Mouse (Mus musculus) hindbrain, embryonic 15.5 days (tissue): ENCODE data around the gene Ptpra. TPM values are rescaled to one million over a fixed set of nuclear protein-coding genes. Genes with fewer than 3 reads are reported as not detected.
A peak's percentile ranks its signal among the peaks of the same experiment; 100 is the strongest.
"Not testable (repeated sequence)": the region's sequence is repeated elsewhere in the genome, so short reads cannot be mapped to it uniquely, and the experiment has no call there.

Source experiments
- ATAC-seq: fragments of 200-750 bp; cut with Nextera tagmentation; 2 replicates; pipeline ENCODE4 v1.8.0; 2017; ENCODE audit warnings: low read depth, moderate number of reproducible peaks, moderate TSS enrichment; ENCODE audit not compliant: low FRiP score
- H3K27ac ChIP-seq: fragments of 300-500 bp; sonication (generic); replicated peaks from 2 replicates; pipeline ENCODE4 v1.5.1; 2015; ENCODE audit warnings: mild to moderate bottlenecking, inconsistent platforms
- H3K27me3 ChIP-seq: fragments of 300-500 bp; sonication (generic); 2 replicates; pipeline ENCODE4 v1.6.1; 2015; ENCODE audit warnings: control low read depth, inconsistent platforms
- H3K36me3 ChIP-seq: fragments of 300-500 bp; sonication (generic); 2 replicates; pipeline ENCODE4 v1.6.1; 2015; ENCODE audit warnings: control low read depth, inconsistent platforms
- H3K4me1 ChIP-seq: fragments of 300-500 bp; sonication (generic); replicated peaks from 2 replicates; pipeline ENCODE4 v1.6.1; 2015; ENCODE audit warnings: control low read depth, inconsistent platforms
- H3K4me2 ChIP-seq: fragments of 300-500 bp; sonication (generic); 2 replicates; pipeline ENCODE4 v1.6.1; 2015; ENCODE audit warnings: moderate library complexity, mild to moderate bottlenecking, inconsistent platforms
- H3K4me3 ChIP-seq: fragments of 300-500 bp; sonication (generic); 2 replicates; pipeline ENCODE4 v1.5.1; 2015; ENCODE audit warnings: mild to moderate bottlenecking, inconsistent platforms
- H3K9ac ChIP-seq: fragments of 300-500 bp; sonication (generic); 2 replicates; pipeline ENCODE4 v1.6.1; 2015; ENCODE audit warnings: inconsistent platforms
- H3K9me3 ChIP-seq: fragments of 300-500 bp; sonication (generic); 2 replicates; pipeline ENCODE4 v1.6.1; 2016; ENCODE audit warnings: control low read depth, inconsistent platforms
- WGBS: fragments of 180-500 bp; shearing (Covaris S2); methylation state at CpG from one replicate; pipeline ENCODE4 v1.1.7; 2015; 5-methylcytosine and 5-hydroxymethylcytosine counted together
- polyA plus RNA-seq: library from polyadenylated mRNA; unstranded; fragments of >200 nt; fragmentation: Nextera tagmentation; extraction: Ambion mirVana; gene quantifications from 2 replicates; pipeline ENCODE4 v1.2.1, GENCODE M21; 2015

Ptpra gene
- polyA plus RNA-seq, 1 experiment from 2014 or later, result 145 TPM

GRCm38 (mm10) chr2:130472908-130473510 is 22.9 kb downstream of the Ptpra start:
- no peaks in the 10 kb centered on the region for H3K36me3 ChIP-seq
- no peaks in the 10 kb centered on the region for H3K27me3 ChIP-seq
- ATAC-seq, result no peak
- WGBS, result 79% methylated on average over 8 of the region's 8 CpGs
- H3K9me3 ChIP-seq, result no peaks in the 10 kb centered on the region
- no peak overlapping the region for H3K9ac ChIP-seq
- H3K4me2 ChIP-seq, result no peak overlapping the region
- peaks cover 21% of the 10 kb centered on the region; the same call in 1 of the 2 replicates for H3K4me1 ChIP-seq
- no peak overlapping the region for H3K4me3 ChIP-seq
- no peak overlapping the region for H3K27ac ChIP-seq

GRCm38 (mm10) chr2:130475764-130476163 is 25.7 kb downstream of the Ptpra start:
- H3K4me3 ChIP-seq, result no peak overlapping the region
- no peak for ATAC-seq
- H3K36me3 ChIP-seq, result no peaks in the 10 kb centered on the region
- no peaks in the 10 kb centered on the region for H3K9me3 ChIP-seq
- no peaks in the 10 kb centered on the region for H3K4me1 ChIP-seq
- H3K27ac ChIP-seq, result no peak overlapping the region
- no peak overlapping the region for H3K9ac ChIP-seq
- WGBS, result 92% methylated on average over 11 of the region's 11 CpGs
- H3K27me3 ChIP-seq, result no peaks in the 10 kb centered on the region
- no peak overlapping the region for H3K4me2 ChIP-seq

GRCm38 (mm10) chr2:130476666-130477297 is 26.7 kb downstream of the Ptpra start:
- no peak overlapping the region for H3K4me3 ChIP-seq
- no peaks in the 10 kb centered on the region for H3K36me3 ChIP-seq
- H3K9ac ChIP-seq, result no peak overlapping the region
- no peak overlapping the region for H3K27ac ChIP-seq
- WGBS, result 84% methylated on average over 6 of the region's 6 CpGs
- ATAC-seq, result no peak
- no peaks in the 10 kb centered on the region for H3K9me3 ChIP-seq
- no peak overlapping the region for H3K4me2 ChIP-seq
- no peaks in the 10 kb centered on the region for H3K27me3 ChIP-seq
- no peaks in the 10 kb centered on the region for H3K4me1 ChIP-seq

GRCm38 (mm10) chr2:130482177-130482576 is 32.1 kb downstream of the Ptpra start:
- 93% methylated on average over 4 of the region's 4 CpGs for WGBS
- peaks cover 7% of the 10 kb centered on the region; the same call in 1 of the 2 replicates for H3K4me1 ChIP-seq
- H3K9me3 ChIP-seq, result no peaks in the 10 kb centered on the region
- H3K27me3 ChIP-seq, result no peaks in the 10 kb centered on the region
- no peak overlapping the region for H3K27ac ChIP-seq
- ATAC-seq, result no peak
- no peak overlapping the region for H3K4me3 ChIP-seq
- H3K36me3 ChIP-seq, result no peaks in the 10 kb centered on the region
- no peak overlapping the region for H3K9ac ChIP-seq
- no peak overlapping the region for H3K4me2 ChIP-seq

- ATAC-seq, result peak; percentile 59; the same call in 1 of the 2 replicates
- H3K4me3 ChIP-seq, result no peak overlapping the region
- no peak overlapping the region for H3K9ac ChIP-seq
- peaks cover 7% of the 10 kb centered on the region; the same call in 1 of the 2 replicates for H3K4me1 ChIP-seq
- H3K27me3 ChIP-seq, result no peaks in the 10 kb centered on the region
- WGBS, result 42% methylated on average over 3 of the region's 3 CpGs
- H3K27ac ChIP-seq, result no peak overlapping the region
- H3K4me2 ChIP-seq, result no peak overlapping the region
- H3K9me3 ChIP-seq, result no peaks in the 10 kb centered on the region
- H3K36me3 ChIP-seq, result no peaks in the 10 kb centered on the region
Observed at GRCm38 (mm10) chr2:130482700-130483099, 32.6 kb downstream of the Ptpra start.

GRCm38 (mm10) chr2:130484206-130484605 is 34.1 kb downstream of the Ptpra start:
- Histone ChIP-seq H3K27me3 (no peaks in the 10 kb centered on the region), H3K27ac (no peak overlapping the region), H3K4me3 (no peak overlapping the region), H3K9me3 (no peaks in the 10 kb centered on the region), H3K4me1 (peaks cover 7% of the 10 kb centered on the region; the same call in 1 of the 2 replicates), H3K9ac (no peak overlapping the region), H3K36me3 (no peaks in the 10 kb centered on the region), H3K4me2 (no peak overlapping the region)
- ATAC-seq, result no peak
- WGBS, result 100% methylated on average over 1 of the region's 1 CpGs

- H3K4me2 ChIP-seq, result no peak overlapping the region
- peaks cover 7% of the 10 kb centered on the region for H3K4me1 ChIP-seq
- ATAC-seq, result no peak
- H3K27ac ChIP-seq, result no peak overlapping the region
- no peaks in the 10 kb centered on the region for H3K9me3 ChIP-seq
- no peaks in the 10 kb centered on the region for H3K36me3 ChIP-seq
- no peak overlapping the region for H3K9ac ChIP-seq
- WGBS, result 71% methylated on average over 2 of the region's 2 CpGs
- no peaks in the 10 kb centered on the region for H3K27me3 ChIP-seq
- no peak overlapping the region for H3K4me3 ChIP-seq
Observed at GRCm38 (mm10) chr2:130488002-130488401, 37.9 kb downstream of the Ptpra start.

- Histone ChIP-seq H3K4me3 (no peak overlapping the region), H3K4me2 (no peak overlapping the region), H3K9me3 (no peaks in the 10 kb centered on the region), H3K27me3 (no peaks in the 10 kb centered on the region), H3K27ac (no peak overlapping the region), H3K9ac (no peak overlapping the region), H3K4me1 (peaks cover 7% of the 10 kb centered on the region), H3K36me3 (no peaks in the 10 kb centered on the region)
- WGBS, result 92% methylated on average over 4 of the region's 4 CpGs
- ATAC-seq, result no peak
Observed at GRCm38 (mm10) chr2:130488600-130488999, 38.5 kb downstream of the Ptpra start.

GRCm38 (mm10) chr2:130491162-130491561 is 41.1 kb downstream of the Ptpra start:
- Histone ChIP-seq H3K4me1 (peaks cover 20% of the 10 kb centered on the region), H3K4me2 (no peak overlapping the region), H3K36me3 (no peaks in the 10 kb centered on the region), H3K27me3 (no peaks in the 10 kb centered on the region), H3K4me3 (no peak overlapping the region), H3K27ac (peak overlapping the region; percentile 76), H3K9me3 (no peaks in the 10 kb centered on the region), H3K9ac (no peak overlapping the region)
- WGBS, result 11% methylated on average over 4 of the region's 4 CpGs
- no peak for ATAC-seq

GRCm38 (mm10) chr2:130491587-130491986 is 41.5 kb downstream of the Ptpra start:
- peak; percentile 70 for ATAC-seq
- H3K27me3 ChIP-seq, result no peaks in the 10 kb centered on the region
- H3K4me2 ChIP-seq, result no peak overlapping the region
- no peaks in the 10 kb centered on the region for H3K36me3 ChIP-seq
- whole genome bisulfite sequencing, result 5% methylated on average over 7 of the region's 7 CpGs
- no peaks in the 10 kb centered on the region for H3K9me3 ChIP-seq
- H3K4me1 ChIP-seq, result peaks cover 22% of the 10 kb centered on the region
- no peak overlapping the region for H3K4me3 ChIP-seq
- peak overlapping the region; percentile 76 for H3K27ac ChIP-seq
- no peak overlapping the region for H3K9ac ChIP-seq

GRCm38 (mm10) chr2:130495114-130495513 is 45.0 kb downstream of the Ptpra start:
- not testable (repeated sequence) for H3K36me3 ChIP-seq, H3K4me3 ChIP-seq, H3K9ac ChIP-seq, H3K4me2 ChIP-seq, H3K9me3 ChIP-seq, H3K27me3 ChIP-seq, ATAC-seq
- Histone ChIP-seq H3K4me1 (peaks cover 27% of the 10 kb centered on the region), H3K27ac (peak overlapping the region; percentile 64)
- WGBS, result 82% methylated on average over 4 of the region's 4 CpGs

GRCm38 (mm10) chr2:130496037-130496436 is 46.0 kb downstream of the Ptpra start:
- 13% methylated on average over 6 of the region's 6 CpGs for WGBS
- Histone ChIP-seq H3K36me3 (no peaks in the 10 kb centered on the region), H3K4me2 (no peak overlapping the region), H3K9me3 (no peaks in the 10 kb centered on the region), H3K9ac (0 out of 2 replicates have a peak overlapping the region, but pooled peaks have one; percentile 1), H3K27ac (peak overlapping the region; percentile 64), H3K27me3 (no peaks in the 10 kb centered on the region), H3K4me1 (peaks cover 24% of the 10 kb centered on the region), H3K4me3 (no peak overlapping the region)
- ATAC-seq, result peak; percentile 87
